Mouse (Mus musculus): Measurements from ENCODE around the gene Msantd1. TPM values are rescaled to one million over a fixed set of nuclear protein-coding genes. Genes with fewer than 3 reads are reported as not detected.
"Not testable (repeated sequence)": the region's sequence is repeated elsewhere in the genome, so short reads cannot be mapped to it uniquely, and the experiment has no call there.

Msantd1 gene
- 0.48 and 0.60 TPM in 2 replicates for polyA plus RNA-seq (2015; fragmentation: Nextera tagmentation; extraction: Ambion mirVana)

DNA sequence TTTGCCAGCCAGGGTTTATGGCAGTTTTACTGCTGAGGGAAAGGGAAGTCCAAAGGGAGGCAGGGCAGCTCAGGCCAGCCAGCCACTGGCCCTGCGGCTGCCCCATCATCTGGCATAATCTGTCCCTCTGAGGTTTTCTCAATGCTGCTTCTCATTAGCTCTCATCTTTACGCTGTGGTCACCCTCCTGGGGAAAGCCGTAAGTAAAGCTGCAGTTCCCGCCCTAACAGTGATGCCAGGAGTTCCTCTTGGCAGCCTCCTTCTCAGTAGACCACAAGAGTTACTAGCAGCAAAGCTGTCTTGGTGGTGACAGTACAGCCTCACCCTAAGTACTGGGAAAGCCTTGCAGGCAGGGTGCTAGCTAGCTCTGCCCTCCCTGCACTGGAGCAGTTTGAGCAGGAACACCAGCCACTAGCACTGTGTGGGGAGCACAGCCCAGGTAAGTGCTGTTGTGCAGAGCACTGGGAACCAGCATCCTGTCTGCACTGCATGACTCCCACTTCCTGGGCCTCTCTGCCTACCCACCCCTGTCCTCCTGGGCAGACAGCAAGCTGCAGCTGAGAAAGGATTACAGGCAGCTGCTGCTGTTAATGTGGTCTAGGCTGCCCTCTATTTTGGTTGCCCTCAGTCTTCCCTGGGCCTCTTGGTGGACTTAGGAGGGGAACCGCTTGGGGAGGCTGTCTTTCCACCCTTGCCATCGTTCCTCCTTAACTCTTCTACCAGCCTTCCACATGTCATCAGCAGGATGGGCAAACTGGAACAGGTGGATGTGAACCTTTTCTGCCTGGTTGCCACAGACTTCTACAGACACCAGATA is at the start of gene Msantd1:
Gene Msantd1 (plus strand): TSS at position 103 of the 816 bp plus-strand sequence.
- Histone ChIP-seq H3K9me3 (no peaks in the 10 kb centered on the region), H3K4me2 (no peak within 1 kb of the TSS), H3K36me3 (peaks cover 73% of the 10 kb centered on the region), H3K4me3 (no peak within 1 kb of the TSS), H3K27me3 (no peaks in the 10 kb centered on the region), H3K27ac (no peak within 1 kb of the TSS), H3K9ac (no peak within 1 kb of the TSS), H3K4me1 (0 out of 2 replicates have a peak, but pooled peaks cover 4% of the 10 kb centered on the region)
- no peak for ATAC-seq (ENCODE audit: insufficient number of reproducible peaks, insufficient read depth, low FRiP score, low TSS enrichment, low read depth)
- WGBS, result 70% methylated on average over 6 of the region's 6 CpGs

DNA sequence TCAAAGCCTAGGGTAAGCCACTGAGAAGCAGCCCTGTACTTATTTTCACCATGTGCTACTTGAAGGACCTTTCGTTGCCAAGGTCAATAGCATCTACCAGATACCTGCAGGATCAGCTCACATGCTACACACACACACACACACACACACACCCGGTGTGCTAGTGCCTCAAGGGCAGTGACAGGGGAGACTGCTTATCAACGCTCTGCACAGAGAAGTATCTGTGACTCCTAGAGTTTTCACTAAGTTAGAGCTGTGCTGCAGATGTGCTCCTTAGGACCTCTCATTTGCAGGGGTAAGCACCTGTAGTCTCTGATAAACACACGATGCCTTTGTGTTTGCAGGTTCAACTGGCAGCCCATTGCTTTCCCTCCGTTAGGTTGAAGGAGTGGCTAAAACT is 42.4 kb upstream of the Msantd1 start:
- no peaks in the 10 kb centered on the region for H3K27me3 ChIP-seq
- no peak overlapping the region for H3K4me2 ChIP-seq
- WGBS, result 88% methylated on average over 5 of the region's 5 CpGs
- ATAC-seq (ENCODE audit: insufficient number of reproducible peaks, insufficient read depth, low FRiP score, low TSS enrichment, low read depth), result no peak
- no peak overlapping the region for H3K4me3 ChIP-seq
- no peak overlapping the region for H3K9ac ChIP-seq
- no peaks in the 10 kb centered on the region for H3K9me3 ChIP-seq
- H3K4me1 ChIP-seq, result no peaks in the 10 kb centered on the region
- peaks cover 58% of the 10 kb centered on the region for H3K36me3 ChIP-seq
- H3K27ac ChIP-seq, result no peak overlapping the region

DNA sequence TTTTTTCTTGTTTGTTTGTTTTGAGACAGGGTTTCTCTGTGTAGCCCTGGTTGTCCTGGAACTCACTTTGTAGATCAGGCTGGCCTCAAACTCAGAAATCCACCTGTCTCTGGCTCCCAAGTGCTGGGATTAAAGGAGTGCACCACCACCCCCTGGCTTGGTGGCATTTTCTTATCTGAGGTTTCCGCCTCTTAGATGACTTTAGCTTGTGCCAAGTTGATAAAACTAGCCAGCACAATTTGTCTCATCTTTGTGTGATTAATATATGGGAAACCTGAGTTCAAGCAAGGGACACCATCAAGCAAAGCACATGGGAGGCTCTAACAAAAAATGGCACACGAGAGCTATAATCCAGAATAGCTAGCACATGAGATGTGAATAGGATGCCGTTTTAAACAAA is 27.5 kb upstream of the Msantd1 start:
- not testable (repeated sequence) for H3K4me1 ChIP-seq; H3K9me3 ChIP-seq; H3K4me2 ChIP-seq; H3K27ac ChIP-seq; H3K4me3 ChIP-seq; ATAC-seq (ENCODE audit: insufficient number of reproducible peaks, insufficient read depth, low FRiP score, low TSS enrichment, low read depth); H3K9ac ChIP-seq; H3K27me3 ChIP-seq
- WGBS, result 89% methylated on average over 3 of the region's 3 CpGs
- H3K36me3 ChIP-seq, result peaks cover 84% of the 10 kb centered on the region

DNA sequence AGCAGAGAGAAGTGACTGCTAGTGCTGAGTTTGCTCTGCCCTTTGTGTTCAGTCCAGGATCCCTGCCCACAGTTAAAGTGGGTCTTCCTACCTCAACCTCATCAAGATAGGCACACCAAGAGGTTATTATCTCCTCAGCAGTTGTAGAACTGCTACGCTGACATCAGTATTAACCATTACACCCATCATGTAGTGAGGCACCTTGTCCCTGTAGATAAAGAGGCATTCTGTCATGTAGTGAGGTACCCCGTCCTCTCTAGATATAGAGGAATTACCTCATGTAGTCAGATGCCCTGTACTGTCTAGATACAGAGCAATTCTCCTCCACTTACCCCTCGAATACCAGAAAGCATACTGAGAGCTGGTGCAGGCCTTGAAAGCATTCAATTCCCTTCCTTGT is 26.8 kb upstream of the Msantd1 start:
- 92% methylated on average over 3 of the region's 3 CpGs for WGBS
- H3K4me2 ChIP-seq, result no peak overlapping the region
- H3K4me1 ChIP-seq, result no peaks in the 10 kb centered on the region
- no peaks in the 10 kb centered on the region for H3K9me3 ChIP-seq
- H3K27ac ChIP-seq, result no peak overlapping the region
- ATAC-seq (ENCODE audit: insufficient number of reproducible peaks, insufficient read depth, low FRiP score, low TSS enrichment, low read depth), result no peak
- H3K36me3 ChIP-seq, result peaks cover 79% of the 10 kb centered on the region
- H3K27me3 ChIP-seq, result no peaks in the 10 kb centered on the region
- no peak overlapping the region for H3K9ac ChIP-seq
- no peak overlapping the region for H3K4me3 ChIP-seq

DNA sequence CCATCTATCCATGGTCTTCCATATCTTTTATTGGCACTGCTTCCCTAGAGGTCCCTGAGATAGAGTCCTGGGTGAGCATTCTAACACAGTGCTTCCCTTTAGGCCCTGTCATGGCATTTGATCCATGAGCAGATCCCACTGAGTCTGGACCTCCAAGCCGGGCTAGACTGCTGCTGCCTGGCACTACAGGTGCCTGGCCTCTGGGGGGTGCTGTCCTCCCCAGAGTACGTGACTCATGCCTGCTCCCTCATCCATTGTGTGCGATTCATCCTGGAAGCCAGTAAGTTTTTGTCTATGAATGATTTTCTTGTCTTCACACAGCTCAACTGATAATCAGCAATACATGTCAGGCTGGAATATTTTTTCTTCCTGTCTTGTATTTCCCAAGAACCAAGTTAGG is 22.6 kb upstream of the Msantd1 start:
- Histone ChIP-seq H3K4me1 (no peaks in the 10 kb centered on the region), H3K4me2 (no peak overlapping the region), H3K27ac (no peak overlapping the region), H3K9ac (no peak overlapping the region), H3K4me3 (no peak overlapping the region), H3K9me3 (no peaks in the 10 kb centered on the region), H3K27me3 (no peaks in the 10 kb centered on the region), H3K36me3 (peaks cover 81% of the 10 kb centered on the region)
- WGBS, result 84% methylated on average over 3 of the region's 3 CpGs
- no peak for ATAC-seq (ENCODE audit: insufficient number of reproducible peaks, insufficient read depth, low FRiP score, low TSS enrichment, low read depth)

DNA sequence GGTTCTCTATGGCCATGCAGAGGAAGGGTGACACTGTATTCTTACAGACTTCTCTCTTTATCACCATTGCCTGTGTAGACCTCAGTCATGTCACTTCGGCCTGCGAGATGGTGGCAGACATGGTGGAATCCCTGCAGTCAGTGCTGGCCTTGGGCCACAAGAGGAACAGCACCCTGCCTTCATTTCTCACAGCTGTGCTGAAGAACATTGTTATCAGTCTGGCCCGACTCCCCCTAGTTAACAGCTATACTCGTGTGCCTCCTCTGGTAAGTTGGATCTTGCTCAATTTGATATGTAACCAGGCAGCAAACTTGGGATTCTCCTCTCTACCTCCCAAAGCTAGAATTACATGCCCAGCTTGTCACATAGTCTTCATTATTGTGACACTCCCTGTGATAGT is 18.6 kb upstream of the Msantd1 start:
- WGBS, result 91% methylated on average over 4 of the region's 4 CpGs
- peaks cover 90% of the 10 kb centered on the region for H3K36me3 ChIP-seq
- no peaks in the 10 kb centered on the region for H3K9me3 ChIP-seq
- H3K4me1 ChIP-seq, result no peaks in the 10 kb centered on the region
- no peak overlapping the region for H3K4me2 ChIP-seq
- no peak overlapping the region for H3K9ac ChIP-seq
- ATAC-seq (ENCODE audit: insufficient number of reproducible peaks, insufficient read depth, low FRiP score, low TSS enrichment, low read depth), result no peak
- H3K27ac ChIP-seq, result no peak overlapping the region
- H3K4me3 ChIP-seq, result no peak overlapping the region
- no peaks in the 10 kb centered on the region for H3K27me3 ChIP-seq

DNA sequence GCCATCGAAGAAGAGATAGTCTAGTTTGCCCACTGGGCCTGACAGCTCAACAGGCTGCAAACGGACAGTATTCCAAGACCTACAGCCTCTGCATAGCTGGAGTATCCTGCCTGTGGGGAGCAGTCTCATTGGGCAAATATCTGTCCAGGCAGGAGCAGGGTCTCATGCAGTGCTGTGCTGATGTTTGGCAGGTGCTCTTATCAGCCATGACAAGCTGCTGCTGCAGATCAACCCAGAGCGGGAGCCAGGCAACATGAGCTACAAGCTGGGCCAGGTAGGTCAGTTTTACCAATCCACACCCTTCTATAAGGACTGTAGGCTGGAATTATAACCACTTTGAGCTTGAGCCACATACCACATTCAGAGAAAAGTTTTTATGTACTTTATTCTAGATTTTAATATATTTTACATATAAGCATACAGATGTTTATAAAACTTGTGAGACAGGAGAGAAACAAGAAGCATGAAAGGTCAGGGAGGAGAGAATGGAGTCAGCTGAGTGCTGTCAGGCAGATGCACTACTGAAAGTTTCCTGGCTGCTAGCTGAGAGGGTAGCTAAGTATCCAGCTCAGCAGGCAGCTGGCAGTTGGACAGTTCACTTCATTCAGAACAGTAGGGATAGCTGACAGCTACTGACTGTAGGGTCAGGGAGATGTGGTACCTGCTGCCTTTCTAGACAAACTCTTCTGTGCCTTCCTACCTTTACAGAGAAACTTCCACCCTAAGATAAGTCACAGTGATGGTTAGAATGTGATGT is 10.9 kb upstream of the Msantd1 start:
- Histone ChIP-seq H3K9me3 (no peaks in the 10 kb centered on the region), H3K27ac (no peak overlapping the region), H3K4me3 (no peak overlapping the region), H3K4me1 (no peaks in the 10 kb centered on the region), H3K9ac (no peak overlapping the region), H3K27me3 (no peaks in the 10 kb centered on the region), H3K4me2 (no peak overlapping the region), H3K36me3 (peaks cover 92% of the 10 kb centered on the region)
- no peak for ATAC-seq (ENCODE audit: insufficient number of reproducible peaks, insufficient read depth, low FRiP score, low TSS enrichment, low read depth)
- WGBS, result 88% methylated on average over 3 of the region's 3 CpGs

DNA sequence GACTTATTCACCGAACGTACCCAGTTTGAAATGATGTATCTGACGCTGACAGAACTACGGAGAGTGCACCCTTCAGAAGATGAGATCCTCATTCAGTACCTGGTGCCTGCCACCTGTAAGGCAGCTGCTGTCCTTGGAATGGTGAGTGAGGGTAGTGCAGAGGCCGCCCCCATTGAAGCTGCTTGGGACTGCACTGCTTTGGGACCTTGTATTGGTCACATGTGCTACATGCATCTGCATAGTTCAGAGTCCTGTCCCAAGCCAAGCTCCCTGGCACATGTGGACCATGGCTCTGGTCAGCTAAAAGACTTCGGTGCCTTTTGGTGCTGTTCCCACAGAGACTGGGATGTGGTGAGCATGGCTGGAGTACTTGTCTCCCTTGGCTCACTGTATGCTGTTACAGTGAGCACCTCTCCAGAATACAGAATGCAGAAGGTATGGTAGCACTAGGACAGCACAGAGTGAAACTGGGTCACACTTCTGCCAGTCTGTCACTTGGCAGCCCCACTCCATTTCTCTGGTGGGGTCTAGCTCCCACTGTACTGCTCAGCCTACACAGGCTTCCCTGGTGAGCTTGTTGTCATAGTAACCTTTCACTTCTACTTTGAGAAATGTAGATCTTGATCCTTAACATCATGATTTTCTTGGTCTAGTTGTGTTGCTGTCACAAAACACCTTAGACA is 7.9 kb upstream of the Msantd1 start:
- H3K27ac ChIP-seq, result no peak overlapping the region
- no peak for ATAC-seq (ENCODE audit: insufficient number of reproducible peaks, insufficient read depth, low FRiP score, low TSS enrichment, low read depth)
- 99% methylated on average over 6 of the region's 6 CpGs for WGBS

DNA sequence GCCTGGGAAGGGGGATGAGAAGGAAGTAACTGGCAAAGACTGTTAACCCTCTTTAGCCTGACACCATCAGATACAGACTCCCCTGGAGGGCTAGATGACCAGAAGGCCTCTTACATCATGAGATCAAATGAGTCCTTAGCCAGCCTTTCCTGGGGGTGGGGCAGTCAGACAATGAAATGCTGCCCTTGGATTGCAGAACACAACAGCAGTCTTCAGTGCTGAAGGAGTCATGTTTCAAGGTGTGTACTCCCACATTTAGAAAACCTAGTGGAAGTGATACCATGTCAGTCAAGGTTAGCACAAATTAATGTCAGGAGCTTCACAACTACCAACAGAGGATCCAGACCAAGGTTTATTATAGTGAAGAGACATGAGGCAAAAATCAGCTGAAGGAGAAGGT is 5.4 kb upstream of the Msantd1 start:
- Histone ChIP-seq H3K9ac (no peak overlapping the region), H3K4me3 (no peak overlapping the region), H3K4me2 (no peak overlapping the region), H3K27ac (no peak overlapping the region), H3K9me3 (no peaks in the 10 kb centered on the region), H3K36me3 (peaks cover 95% of the 10 kb centered on the region), H3K27me3 (no peaks in the 10 kb centered on the region), H3K4me1 (0 out of 2 replicates have a peak, but pooled peaks cover 4% of the 10 kb centered on the region)
- ATAC-seq (ENCODE audit: insufficient number of reproducible peaks, insufficient read depth, low FRiP score, low TSS enrichment, low read depth), result no peak

More for the DNA sequence above, 7.9 kb upstream of the Msantd1 start:
- Histone ChIP-seq H3K4me3 (no peak overlapping the region), H3K36me3 (peaks cover 93% of the 10 kb centered on the region), H3K4me1 (0 out of 2 replicates have a peak, but pooled peaks cover 4% of the 10 kb centered on the region), H3K9me3 (no peaks in the 10 kb centered on the region), H3K27me3 (no peaks in the 10 kb centered on the region), H3K9ac (no peak overlapping the region), H3K4me2 (no peak overlapping the region)

DNA sequence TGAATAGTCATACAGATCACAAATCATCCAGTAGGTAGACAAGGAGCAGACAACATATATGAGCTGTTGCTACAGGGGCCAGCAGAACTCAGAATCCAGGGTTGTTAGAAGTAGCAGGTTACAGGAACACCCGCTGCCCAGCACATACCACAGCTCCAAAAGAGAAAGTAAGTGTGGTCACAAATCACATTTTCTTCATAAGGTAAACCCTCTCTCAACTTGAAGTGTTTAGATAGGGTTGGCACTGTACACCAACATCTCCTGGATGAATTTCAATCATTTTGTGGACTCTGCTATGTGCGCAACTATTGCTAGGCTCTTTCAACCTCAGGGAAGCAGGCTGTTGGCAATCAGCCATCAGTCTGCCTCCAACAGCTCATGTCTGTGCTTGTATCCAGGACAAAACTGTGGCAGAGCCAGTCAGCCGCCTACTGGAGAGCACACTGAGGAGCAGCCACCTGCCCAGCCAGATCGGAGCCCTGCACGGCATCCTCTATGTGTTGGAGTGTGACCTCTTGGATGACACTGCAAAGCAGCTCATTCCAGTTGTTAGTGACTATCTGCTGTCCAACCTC is 4.9 kb upstream of the Msantd1 start:
- Histone ChIP-seq H3K27ac (no peak overlapping the region), H3K4me2 (no peak overlapping the region), H3K4me3 (no peak overlapping the region), H3K36me3 (peaks cover 95% of the 10 kb centered on the region), H3K9me3 (no peaks in the 10 kb centered on the region), H3K4me1 (0 out of 2 replicates have a peak, but pooled peaks cover 4% of the 10 kb centered on the region), H3K9ac (no peak overlapping the region), H3K27me3 (no peaks in the 10 kb centered on the region)
- 80% methylated on average over 5 of the region's 5 CpGs for WGBS
- ATAC-seq (ENCODE audit: insufficient number of reproducible peaks, insufficient read depth, low FRiP score, low TSS enrichment, low read depth), result 0 out of 2 replicates have a peak, but pooled peaks have one; percentile 32

DNA sequence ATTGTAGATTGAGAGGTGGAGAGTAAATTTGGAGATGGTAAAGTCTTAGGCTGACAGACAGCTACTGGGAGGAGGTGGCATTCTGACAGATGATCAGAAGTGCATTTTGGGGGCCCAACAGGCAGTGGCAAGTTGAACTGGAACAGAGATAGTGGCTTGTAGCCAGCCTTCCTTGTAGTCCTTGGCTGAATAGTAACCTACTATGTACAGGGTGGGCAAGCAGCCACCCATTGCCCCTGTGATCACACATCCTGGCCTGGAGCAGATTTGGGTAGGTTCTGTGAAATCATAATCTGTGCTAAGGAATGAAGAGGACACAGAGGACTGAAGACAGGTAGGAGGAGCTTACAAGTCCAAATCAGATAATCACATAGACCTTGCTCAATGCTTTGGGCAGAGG is 3.4 kb upstream of the Msantd1 start:
- ATAC-seq (ENCODE audit: insufficient number of reproducible peaks, insufficient read depth, low FRiP score, low TSS enrichment, low read depth), result no peak
- no peak overlapping the region for H3K4me3 ChIP-seq
- H3K4me2 ChIP-seq, result no peak overlapping the region
- H3K27ac ChIP-seq, result no peak overlapping the region
- H3K9ac ChIP-seq, result no peak overlapping the region
- H3K4me1 ChIP-seq, result 0 out of 2 replicates have a peak, but pooled peaks cover 8% of the 10 kb centered on the region
- peaks cover 95% of the 10 kb centered on the region for H3K36me3 ChIP-seq
- H3K9me3 ChIP-seq, result no peaks in the 10 kb centered on the region
- no peaks in the 10 kb centered on the region for H3K27me3 ChIP-seq

Measured in embryonic facial prominence, embryonic 13.5 days (tissue).